Mouse (Mus musculus) retina, embryonic 14.5 days (tissue): Measurements from ENCODE around the gene Dmpk.

Experiments used
- DNase-seq: peaks from one replicate; pipeline ENCODE4 v3.0.0-alpha.2; 2015; ENCODE audit warnings: low spot score

Dmpk gene

GRCm38 (mm10) chr7:19096421-19096976, 12.8 kb downstream of the Dmpk start:
- DNase-seq = no peak

GRCm38 (mm10) chr7:19097217-19097616, 13.6 kb downstream of the Dmpk start:
- no peak for DNase-seq

GRCm38 (mm10) chr7:19097863-19098262, 14.2 kb downstream of the Dmpk start:
- no peak for DNase-seq

- no peak for DNase-seq
Measured at GRCm38 (mm10) chr7:19098811-19099210, 15.2 kb downstream of the Dmpk start.

GRCm38 (mm10) chr7:19100290-19100689, 16.6 kb downstream of the Dmpk start:
- DNase-seq = no peak

- DNase-seq = no peak
Measured at GRCm38 (mm10) chr7:19103741-19104140, 20.1 kb downstream of the Dmpk start.

- DNase-seq = no peak
Measured at GRCm38 (mm10) chr7:19104486-19104885, 20.8 kb downstream of the Dmpk start.

- DNase-seq = no peak
Measured at GRCm38 (mm10) chr7:19107436-19107835, 23.8 kb downstream of the Dmpk start.

GRCm38 (mm10) chr7:19109565-19109964, 25.9 kb downstream of the Dmpk start:
- DNase-seq = no peak

GRCm38 (mm10) chr7:19118028-19118771, 34.6 kb downstream of the Dmpk start, which contains the start of gene Gm4969:
TSS of gene Gm4969 (minus strand) at chr7:19118368.
- peak; percentile 69 for DNase-seq

GRCm38 (mm10) chr7:19119083-19119482, 35.4 kb downstream of the Dmpk start:
- DNase-seq = no peak

- DNase-seq = peak; percentile 99
Measured at GRCm38 (mm10) chr7:19119631-19120429, 36.2 kb downstream of the Dmpk start, which contains the start of gene Fbxo46. TSS of gene Fbxo46 (plus strand) at chr7:19119859.

GRCm38 (mm10) chr7:19121686-19122085, 38.0 kb downstream of the Dmpk start:
- DNase-seq = no peak

GRCm38 (mm10) chr7:19124713-19125112, 41.1 kb downstream of the Dmpk start:
- DNase-seq = no peak

GRCm38 (mm10) chr7:19127744-19128143, 44.1 kb downstream of the Dmpk start:
- DNase-seq = no peak

- DNase-seq = no peak
Measured at GRCm38 (mm10) chr7:19129396-19129795, 45.7 kb downstream of the Dmpk start.

GRCm38 (mm10) chr7:19130657-19131056, 47.0 kb downstream of the Dmpk start:
- peak; percentile 31 for DNase-seq

GRCm38 (mm10) chr7:19131324-19131848, 47.7 kb downstream of the Dmpk start:
- peak; percentile 97 for DNase-seq

GRCm38 (mm10) chr7:19136168-19136567, 52.5 kb downstream of the Dmpk start:
- DNase-seq = no peak

- no peak for DNase-seq
Measured at GRCm38 (mm10) chr7:19136673-19137334, 53.2 kb downstream of the Dmpk start.

GRCm38 (mm10) chr7:19137380-19137779, 53.7 kb downstream of the Dmpk start:
- DNase-seq = peak; percentile 60
